Mouse (Mus musculus) left cerebral cortex, postnatal 4 days (tissue): ENCODE results near the gene Prrt4. TPM values are rescaled to one million over a fixed set of nuclear protein-coding genes. Genes with fewer than 3 reads are reported as not detected.

Experiments used
- DNase-seq: peaks from one replicate; pipeline ENCODE4 v3.0.0-alpha.2; 2022
- intact Hi-C: fragments of 180-260 bp; cut with DNase I; formaldehyde crosslinking; loops from one replicate; pipeline ENCODE4 v1.15.1; 2025
- total RNA-seq, 2 experiments: library from RNA; stranded (reverse); gene quantifications; 2 replicates each; pipeline ENCODE4 v1.2.3; 2021

The Prrt4 gene
- total RNA-seq, 2 experiments from 2014 or later, result 15.1 to 19.1 TPM

GRCm38 (mm10) chr6:29199223-29199855, 20.0 kb upstream of the Prrt4 start:
- intact Hi-C loops, result loop anchor here (2.0 kb wide), 1 partner anchor 29 kb away; no protein-coding TSS in a partner anchor
- no peak for DNase-seq

GRCm38 (mm10) chr6:29198309-29199222, 19.2 kb upstream of the Prrt4 start:
- DNase-seq, result peak; percentile 92
- intact Hi-C loops, result loop anchor here (2.0 kb wide), 1 partner anchor 28 kb away; no protein-coding TSS in a partner anchor

- peak; percentile 57 for DNase-seq
- intact Hi-C loops, result no loop called here
Measured at GRCm38 (mm10) chr6:29195846-29196698, 16.7 kb upstream of the Prrt4 start.

GRCm38 (mm10) chr6:29195146-29195545, 15.8 kb upstream of the Prrt4 start:
- no peak for DNase-seq
- intact Hi-C loops, result no loop called here

- intact Hi-C loops, result no loop called here
- no peak for DNase-seq
Measured at GRCm38 (mm10) chr6:29193961-29194750, 14.8 kb upstream of the Prrt4 start.

GRCm38 (mm10) chr6:29187936-29188335, 8.6 kb upstream of the Prrt4 start:
- intact Hi-C loops, result no loop called here
- DNase-seq, result no peak

- DNase-seq, result no peak
- intact Hi-C loops, result loop anchor here (10.0 kb wide), 1 partner anchor 95 kb away; the partner anchor contains the start of genes Fam71f2 and Hilpda
Measured at GRCm38 (mm10) chr6:29179843-29180242, 459 bp upstream of the Prrt4 start.

- intact Hi-C loops, result loop anchor here (10.0 kb wide), 1 partner anchor 97 kb away; the partner anchor contains the start of genes Fam71f2 and Hilpda
- DNase-seq, result no peak
Measured at GRCm38 (mm10) chr6:29177901-29178879, 1.2 kb downstream of the Prrt4 start.

- no peak for DNase-seq
- intact Hi-C loops, result loop anchor here (10.0 kb wide), 1 partner anchor 100 kb away; the partner anchor contains the start of genes Fam71f2 and Hilpda
Measured at GRCm38 (mm10) chr6:29175113-29175512, 4.3 kb downstream of the Prrt4 start.

- DNase-seq, result no peak
- intact Hi-C loops, result loop anchor here (10.0 kb wide), 1 partner anchor 100 kb away; the partner anchor contains the start of genes Fam71f2 and Hilpda
Measured at GRCm38 (mm10) chr6:29174368-29174767, 5.0 kb downstream of the Prrt4 start.

GRCm38 (mm10) chr6:29170952-29171388, 8.4 kb downstream of the Prrt4 start:
- peak; percentile 84 for DNase-seq
- intact Hi-C loops, result loop anchor here (2.0 to 10.0 kb wide), 2 partner anchors 28 to 104 kb away; partner anchors contain the start of genes Fam71f2 and Hilpda

GRCm38 (mm10) chr6:29170063-29170921, 9.1 kb downstream of the Prrt4 start:
- peak; percentile 21 for DNase-seq
- intact Hi-C loops, result loop anchor here (2.0 to 10.0 kb wide), 2 partner anchors 29 to 105 kb away; partner anchors contain the start of genes Fam71f2 and Hilpda

GRCm38 (mm10) chr6:29169675-29170062, 9.7 kb downstream of the Prrt4 start:
- intact Hi-C loops, result loop anchor here (2.0 to 10.0 kb wide), 3 partner anchors 29 to 363 kb away; partner anchors contain the start of genes Fam71f2 and Hilpda
- no peak for DNase-seq

- intact Hi-C loops, result loop anchor here (5.0 kb wide), 1 partner anchor 363 kb away; no protein-coding TSS in a partner anchor
- DNase-seq, result no peak
Measured at GRCm38 (mm10) chr6:29168871-29169270, 10.5 kb downstream of the Prrt4 start.

- intact Hi-C loops, result loop anchor here (5.0 kb wide), 1 partner anchor 366 kb away; no protein-coding TSS in a partner anchor
- DNase-seq, result peak; percentile 30
Measured at GRCm38 (mm10) chr6:29166196-29166595, 13.2 kb downstream of the Prrt4 start.

- peak; percentile 81 for DNase-seq
- intact Hi-C loops, result loop anchor here (5.0 kb wide), 1 partner anchor 368 kb away; no protein-coding TSS in a partner anchor
Measured at GRCm38 (mm10) chr6:29164314-29165244, 14.8 kb downstream of the Prrt4 start, which contains the start of gene Rbm28. Gene Rbm28 (minus strand): TSS chr6:29165006.
